8 mouse cellular contexts compared by ENCODE assay signal in genomic region chr11:3202781-3203441, GRCm38 (mm10). TPM values are rescaled to one million over a fixed set of nuclear protein-coding genes. Genes with fewer than 3 reads are reported as not detected.
DNase-seq lines count a peak whose midpoint lies in the region; ATAC-seq and TF ChIP-seq lines count a peak whose summit lies in the region.

No protein-coding gene starts in this region.

- H3K27ac ChIP-seq in intestine, embryonic 15.5 days, result peak overlapping the region; percentile 1; the same call in 1 of the 2 replicates
- H3K27ac ChIP-seq in limb, embryonic 10.5 days, result peak overlapping the region; percentile 85
- peak overlapping the region; percentile 85 for H3K27ac ChIP-seq in midbrain, embryonic 10.5 days (replicated peaks)
- peak overlapping the region; percentile 84 for H3K27ac ChIP-seq in spleen, adult 2 months (ENCODE audit: insufficient read depth, low read length)

- peak overlapping the region; percentile 38 for H3K4me3 ChIP-seq in intestine, embryonic 15.5 days (replicated peaks)
- peak overlapping the region; percentile 50 for H3K4me3 ChIP-seq in limb, embryonic 10.5 days
- peak overlapping the region; percentile 52 for H3K4me3 ChIP-seq in midbrain, embryonic 10.5 days
- H3K4me3 ChIP-seq in spleen, adult 2 months (ENCODE audit: extremely low read depth, insufficient read depth, insufficient read length), result peak overlapping the region; percentile 62

- H3K4me1 ChIP-seq in intestine, embryonic 15.5 days (replicated peaks), result no peaks in the 10 kb centered on the region
- H3K4me1 ChIP-seq in limb, embryonic 10.5 days, result no peaks in the 10 kb centered on the region
- peaks cover 14% of the 10 kb centered on the region for H3K4me1 ChIP-seq in midbrain, embryonic 10.5 days
- no peaks in the 10 kb centered on the region for H3K4me1 ChIP-seq in spleen, adult 2 months (ENCODE audit: control insufficient read depth, insufficient read depth, insufficient read length)

- peak; percentile 40 for DNase-seq in gastrocnemius, adult 18-20 months (ENCODE audit: low spot score)
- no peak for DNase-seq in gastrocnemius, postnatal 14 days
- peak; percentile 51 to 63 for DNase-seq in cerebellum, postnatal 36 days
- peak; percentile 23 to 36 for DNase-seq in gastrocnemius, postnatal 36 days
- peak; percentile 78 for DNase-seq in limb, embryonic 10.5 days (ENCODE audit: low spot score)
- peak; percentile 71 for DNase-seq in midbrain, embryonic 10.5 days (ENCODE audit: low spot score)
- peak; percentile 48 to 66 for DNase-seq in spleen, adult 2 months (ENCODE audit: low read depth in 1 of 2, low spot score in 2 of 2)

- H3K36me3 ChIP-seq in intestine, embryonic 15.5 days, result 0 out of 2 replicates have a peak, but pooled peaks cover 3% of the 10 kb centered on the region
- H3K36me3 ChIP-seq in limb, embryonic 10.5 days, result peaks cover 37% of the 10 kb centered on the region
- peaks cover 38% of the 10 kb centered on the region for H3K36me3 ChIP-seq in midbrain, embryonic 10.5 days
- peaks cover 7% of the 10 kb centered on the region for H3K36me3 ChIP-seq in spleen, adult 2 months (ENCODE audit: control insufficient read depth, insufficient read depth, low read length)

- TF ChIP-seq POLR2A in spleen, adult 2 months (IDR thresholded peaks at IDR 0.05; ENCODE audit: low read depth, low read length), result no peak

- H3K27me3 ChIP-seq in intestine, embryonic 15.5 days (replicated peaks), result no peaks in the 10 kb centered on the region
- H3K27me3 ChIP-seq in limb, embryonic 10.5 days (ENCODE audit: low read depth, poor library complexity, severe bottlenecking), result no peaks in the 10 kb centered on the region
- no peaks in the 10 kb centered on the region for H3K27me3 ChIP-seq in midbrain, embryonic 10.5 days (ENCODE audit: low read depth, poor library complexity, severe bottlenecking)
- H3K27me3 ChIP-seq in spleen, adult 2 months (ENCODE audit: control insufficient read depth, insufficient read depth, low read length), result no peaks in the 10 kb centered on the region

- peak; percentile 81 for ATAC-seq in intestine, embryonic 15.5 days

- WGBS in intestine, embryonic 15.5 days, result under 1% methylated on average over 50 of the region's 57 CpGs
- 1% methylated on average over 51 of the region's 57 CpGs for WGBS in limb, embryonic 10.5 days
- WGBS in midbrain, embryonic 10.5 days, result 5% methylated on average over 56 of the region's 57 CpGs
- WGBS in spleen, adult 2 months, result under 1% methylated on average over 42 of the region's 57 CpGs

- peak overlapping the region; percentile 20 for H3K4me2 ChIP-seq in intestine, embryonic 15.5 days (replicated peaks)

- peak overlapping the region; percentile 34 for H3K9ac ChIP-seq in intestine, embryonic 15.5 days

- intact Hi-C loops in gastrocnemius, postnatal 14 days (cut with DNase I; ENCODE audit: low total_unique reads), result no loop called here
- intact Hi-C loops in gastrocnemius, postnatal 36 days (cut with DNase I), result no loop called here

- TF ChIP-seq CTCF in spleen, adult 2 months (IDR thresholded peaks at IDR 0.05; ENCODE audit: extremely low read depth, insufficient read depth, insufficient read length, insufficient replicate concordance), result no peak

- H3K9me3 ChIP-seq in intestine, embryonic 15.5 days, result no peaks in the 10 kb centered on the region
- no peaks in the 10 kb centered on the region for H3K9me3 ChIP-seq in limb, embryonic 10.5 days (replicated peaks)
- no peaks in the 10 kb centered on the region for H3K9me3 ChIP-seq in midbrain, embryonic 10.5 days (replicated peaks)

RNA-seq across cellular contexts. Expression of gene Eif4enif1, which starts 0.7 kb away (rescaled TPM):
- 10 to 100 TPM; 32.9 to 38.2 TPM for total RNA-seq in gastrocnemius, adult 18-20 months (2021)
- total RNA-seq in gastrocnemius, postnatal 14 days (2021), result 10 to 100 TPM; 23.6 to 26.2 TPM
- total RNA-seq in gastrocnemius, postnatal 36 days (2021), result 10 to 100 TPM; 26.6 to 27.9 TPM
- 40.0 and 40.4 TPM in 2 replicates for polyA plus RNA-seq in intestine, embryonic 15.5 days (2015; fragmentation: Nextera tagmentation; extraction: Ambion mirVana)
- 64.7 and 74.1 TPM in 2 replicates for polyA plus RNA-seq in limb, embryonic 10.5 days (2016; fragmentation: Nextera tagmentation; extraction: Ambion mirVana)
- 57.7 and 60.4 TPM in 2 replicates for polyA plus RNA-seq in midbrain, embryonic 10.5 days (2016; fragmentation: Nextera tagmentation; extraction: Ambion mirVana)
- 34.3 and 42.6 TPM in 2 replicates for polyA plus RNA-seq in spleen, adult 2 months (2012; rRNA removed)

RNA-seq across cellular contexts. Expression of gene Sfi1, which starts 9.6 kb away (rescaled TPM):
- total RNA-seq in gastrocnemius, adult 18-20 months (2021), result 10 to 100 TPM in 1 of 2 experiments, 1 to 10 TPM in 1; 9.8 to 12.4 TPM
- 10 to 100 TPM in 1 of 2 experiments, 1 to 10 TPM in 1; 9.6 to 10.9 TPM for total RNA-seq in gastrocnemius, postnatal 14 days (2021)
- 1 to 10 TPM; 9.3 to 9.9 TPM for total RNA-seq in gastrocnemius, postnatal 36 days (2021)
- 12.3 and 13.0 TPM in 2 replicates for polyA plus RNA-seq in intestine, embryonic 15.5 days (2015; fragmentation: Nextera tagmentation; extraction: Ambion mirVana)
- polyA plus RNA-seq in limb, embryonic 10.5 days (2016; fragmentation: Nextera tagmentation; extraction: Ambion mirVana), result 11.0 and 14.3 TPM in 2 replicates
- 12.6 and 14.8 TPM in 2 replicates for polyA plus RNA-seq in midbrain, embryonic 10.5 days (2016; fragmentation: Nextera tagmentation; extraction: Ambion mirVana)
- polyA plus RNA-seq in spleen, adult 2 months (2012; rRNA removed), result 44.0 and 46.4 TPM in 2 replicates

Comparison
In these comparisons a context has a peak if more than half of its experiments do, and no peak if none do; other contexts are left out.
1. H3K27ac ChIP-seq: peak in every context shown above with its lines; median percentile 85 in limb, embryonic 10.5 days; 85 in midbrain, embryonic 10.5 days; 84 in spleen, adult 2 months; 1 in intestine, embryonic 15.5 days.